Mouse (Mus musculus): ENCODE results near the gene Slc46a1.
A peak's percentile ranks its signal among the peaks of the same experiment; 100 is the strongest.

The Slc46a1 gene

DNA sequence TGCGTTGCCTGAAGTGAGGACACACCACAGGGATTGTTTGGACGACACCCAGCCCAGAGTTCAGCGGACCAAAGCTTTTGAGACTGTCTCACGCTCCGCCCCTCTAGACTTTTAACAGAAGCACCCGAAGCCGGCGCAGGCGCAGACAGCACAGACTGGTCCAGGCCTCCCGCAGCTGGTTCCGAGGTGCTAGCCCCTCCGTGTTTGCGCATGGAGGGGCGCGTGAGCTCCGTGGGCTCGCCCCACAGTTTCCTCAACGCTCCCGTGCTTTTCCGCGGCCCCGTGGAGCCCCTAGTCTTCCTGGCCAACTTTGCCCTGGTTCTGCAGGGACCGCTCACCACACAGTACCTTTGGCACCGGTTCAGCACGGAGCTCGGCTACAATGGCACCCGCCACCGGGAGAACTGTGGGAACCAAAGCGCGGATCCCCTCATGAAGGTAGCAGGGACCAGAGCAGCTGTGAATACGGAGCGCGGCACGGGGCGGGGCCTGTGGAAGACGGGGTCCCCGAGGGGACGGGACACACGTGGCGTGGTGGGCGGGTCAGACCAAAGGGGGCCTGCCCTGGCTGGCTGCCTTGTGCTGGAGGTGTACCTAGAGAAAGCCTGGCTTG, at the start of gene Slc46a1:
Gene Slc46a1, plus strand, starts transcription at position 130 of the 613 bp plus-strand sequence.
- peak; percentile 73 to 74 for DNase-seq (ENCODE audit: low spot score in 2 of 2)

DNA sequence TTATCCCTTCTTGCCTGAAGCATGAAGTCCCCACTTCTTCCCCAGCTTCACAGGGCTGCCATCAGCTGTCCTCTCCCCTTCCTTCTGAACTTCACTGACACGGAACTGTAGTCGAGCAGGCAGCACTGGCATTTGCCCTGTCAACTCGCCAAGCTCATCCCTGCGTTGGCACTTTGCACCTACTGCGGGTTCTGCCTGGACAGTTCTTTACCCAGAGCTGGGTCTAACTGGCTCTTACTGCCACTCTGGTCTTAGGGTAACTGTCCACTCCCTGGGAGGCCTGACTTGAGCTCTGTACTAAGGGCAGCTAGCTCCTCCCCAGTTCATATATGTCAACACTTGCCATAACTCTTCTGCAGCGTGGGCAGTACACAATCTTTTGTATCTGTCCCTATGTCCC, 48.6 kb upstream of the Slc46a1 start:
- DNase-seq (ENCODE audit: low spot score in 2 of 2): no peak

DNA sequence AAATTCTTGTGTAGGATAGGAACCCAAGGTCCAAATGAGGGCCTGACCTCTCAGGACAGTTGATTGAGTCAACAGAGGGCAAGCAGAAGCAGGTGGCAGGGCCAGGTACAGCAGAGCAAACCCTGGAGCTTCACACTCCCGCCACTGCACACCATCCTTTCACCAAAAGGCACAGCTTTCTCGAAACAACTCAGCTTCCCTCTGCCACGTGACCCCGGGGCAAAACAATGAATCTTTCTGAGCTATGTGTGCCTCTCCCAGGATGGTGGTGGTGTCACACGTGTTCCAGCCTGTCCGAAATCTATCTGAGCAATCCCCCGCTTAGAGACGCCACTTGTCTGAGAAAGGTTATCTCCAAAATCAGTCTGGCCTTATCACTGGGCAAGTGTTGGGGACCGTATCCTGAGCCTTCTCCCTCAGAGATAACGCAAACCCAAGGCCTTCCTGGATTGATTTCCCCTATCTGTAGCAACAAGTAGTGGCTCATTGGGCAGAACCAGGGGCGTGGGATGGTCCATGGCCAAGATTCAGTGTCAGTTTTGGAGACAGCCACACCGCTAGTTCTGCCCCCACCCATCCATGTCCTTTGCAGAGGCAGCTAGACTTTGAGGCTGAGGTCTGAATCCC, 45.1 kb upstream of the Slc46a1 start:
- DNase-seq (ENCODE audit: low spot score in 2 of 2): no peak

DNA sequence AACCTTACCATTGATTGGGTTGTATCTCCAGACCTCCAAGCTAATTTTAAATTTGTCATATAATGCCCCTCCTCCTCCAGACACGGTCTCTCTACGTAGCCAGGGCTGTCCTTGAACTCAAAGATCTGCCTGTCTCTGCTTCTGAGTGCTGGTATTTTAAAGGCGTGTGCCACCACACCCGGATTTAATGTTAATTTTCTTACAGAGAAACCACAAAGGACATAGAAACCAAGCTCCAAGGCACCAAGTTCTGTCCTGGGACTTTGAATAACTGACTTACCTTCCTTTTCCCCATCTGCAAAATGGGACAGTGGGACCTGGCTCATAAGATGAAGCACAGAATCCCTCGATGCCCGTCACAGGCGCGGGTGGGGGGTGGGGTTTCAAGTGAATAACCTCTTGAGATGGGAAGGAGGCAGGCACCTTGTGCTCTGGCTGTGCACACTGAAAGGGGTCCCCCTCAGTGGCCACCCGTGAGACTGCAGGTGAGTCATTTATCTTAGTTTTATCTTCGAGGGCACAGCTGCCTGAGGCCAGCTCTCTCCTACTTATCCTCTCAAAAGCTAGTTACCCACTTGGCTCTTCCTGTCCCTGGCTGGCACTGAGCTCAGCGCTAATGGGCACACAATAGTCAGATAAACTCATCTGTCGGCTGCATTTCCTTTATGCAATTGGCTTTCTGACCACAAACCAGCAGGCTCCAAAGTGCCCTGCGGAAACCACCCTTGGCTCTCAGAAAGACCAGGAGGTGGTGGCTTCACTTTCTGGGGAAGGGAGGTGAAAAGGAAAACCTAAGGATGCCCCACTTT, 44.1 kb upstream of the Slc46a1 start:
- no peak for DNase-seq (ENCODE audit: low spot score in 2 of 2)

DNA sequence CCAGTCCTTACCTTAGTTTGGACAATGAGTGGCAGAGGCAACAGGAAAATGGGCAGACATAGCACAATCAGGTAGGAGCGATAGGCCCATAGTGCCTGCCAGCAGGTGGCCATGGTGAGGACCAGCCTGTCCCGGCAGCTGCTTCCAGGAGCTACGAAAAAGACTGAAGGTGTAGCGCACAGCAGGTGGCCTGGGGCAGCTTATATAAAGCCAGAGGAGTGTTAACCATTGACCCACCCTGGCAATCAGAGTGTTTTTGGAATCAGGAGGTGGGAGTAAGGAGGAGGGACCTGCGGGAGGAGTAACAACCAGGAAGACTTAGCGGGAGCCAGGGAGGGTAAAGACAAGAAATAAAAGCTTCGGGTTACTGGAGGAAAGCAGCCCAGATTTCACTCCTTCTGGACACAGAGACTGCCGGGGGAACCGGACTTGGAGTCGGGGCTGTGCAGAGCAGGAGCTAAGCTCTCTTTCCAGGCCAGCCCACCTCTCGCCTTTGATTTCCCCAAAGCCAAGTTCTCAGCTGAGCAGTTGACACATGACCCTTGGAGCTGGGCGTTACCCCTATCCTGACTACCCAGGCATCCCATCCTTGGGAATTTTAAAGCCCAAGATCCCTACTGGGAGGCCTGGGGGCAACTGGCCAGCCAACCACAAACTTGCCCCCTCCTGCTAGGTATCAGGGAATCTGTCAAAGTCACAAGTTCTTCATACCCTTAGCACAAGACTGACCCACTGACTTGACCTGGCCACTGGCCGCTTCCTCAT, 43.3 kb upstream of the Slc46a1 start, which contains the start of gene Slc13a2:
Gene Slc13a2, minus strand, starts transcription at position 163 of the 765 bp plus-strand sequence.
- no peak for DNase-seq (ENCODE audit: low spot score in 2 of 2)

DNA sequence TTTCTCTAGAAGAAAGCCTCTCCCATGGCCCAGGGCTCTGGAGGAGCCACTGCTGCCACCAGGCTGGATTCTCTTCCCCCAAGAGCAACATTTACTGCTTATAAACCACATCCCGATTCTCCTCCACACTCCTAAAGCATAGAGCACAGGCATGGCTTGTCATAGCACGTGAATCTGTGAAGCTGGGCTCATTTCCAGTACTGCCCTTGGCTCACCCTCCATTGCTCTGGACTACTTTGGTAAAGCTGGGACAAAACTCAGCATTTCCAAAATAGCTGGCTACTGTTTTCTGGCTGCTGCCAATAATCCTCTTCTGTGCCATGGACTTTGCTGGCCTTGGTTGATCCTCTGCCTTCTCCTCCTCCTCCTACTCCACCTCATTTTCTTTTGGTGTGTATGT, 41.1 kb upstream of the Slc46a1 start:
- no peak for DNase-seq (ENCODE audit: low spot score in 2 of 2)

DNA sequence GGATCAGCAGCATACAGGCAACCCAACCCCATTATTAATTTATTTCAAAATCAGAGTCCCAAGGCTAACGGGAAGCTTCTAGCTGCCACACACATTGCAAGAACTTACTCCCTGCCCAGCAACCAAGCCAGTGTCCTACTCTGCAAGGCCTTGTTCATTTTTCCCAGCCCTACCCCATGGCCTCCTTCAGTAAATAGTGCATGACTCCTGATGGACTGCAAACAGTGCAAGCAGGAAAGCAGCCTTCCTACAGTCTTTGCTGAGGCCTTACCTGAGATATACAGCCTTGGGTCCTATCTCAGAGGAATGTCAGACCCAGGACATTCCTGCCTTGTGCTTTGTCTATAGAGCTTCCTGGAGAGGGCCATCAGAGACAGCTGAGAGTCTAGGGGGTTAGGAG, 39.9 kb upstream of the Slc46a1 start:
- no peak for DNase-seq (ENCODE audit: low spot score in 2 of 2)

DNA sequence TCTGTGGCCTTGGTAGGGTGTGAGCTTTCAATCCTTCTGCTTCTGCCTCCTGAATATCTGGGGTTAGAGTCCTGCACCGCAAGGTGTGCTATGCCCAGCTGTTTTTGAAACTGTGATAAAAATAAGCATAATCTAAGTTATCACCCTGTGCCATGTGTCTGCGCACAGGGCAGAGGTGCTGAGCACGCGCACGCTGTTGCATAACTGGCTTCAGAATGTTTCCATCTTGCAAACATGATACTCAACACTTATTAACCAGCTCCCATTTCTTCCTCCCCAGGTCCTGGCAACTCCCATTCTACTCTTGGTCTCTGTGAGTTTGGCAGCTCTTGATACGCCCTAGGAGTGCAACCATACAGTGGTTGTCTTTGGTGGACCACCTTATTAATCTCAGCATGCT, 37.8 kb upstream of the Slc46a1 start:
- no peak for DNase-seq (ENCODE audit: low spot score in 2 of 2)

DNA sequence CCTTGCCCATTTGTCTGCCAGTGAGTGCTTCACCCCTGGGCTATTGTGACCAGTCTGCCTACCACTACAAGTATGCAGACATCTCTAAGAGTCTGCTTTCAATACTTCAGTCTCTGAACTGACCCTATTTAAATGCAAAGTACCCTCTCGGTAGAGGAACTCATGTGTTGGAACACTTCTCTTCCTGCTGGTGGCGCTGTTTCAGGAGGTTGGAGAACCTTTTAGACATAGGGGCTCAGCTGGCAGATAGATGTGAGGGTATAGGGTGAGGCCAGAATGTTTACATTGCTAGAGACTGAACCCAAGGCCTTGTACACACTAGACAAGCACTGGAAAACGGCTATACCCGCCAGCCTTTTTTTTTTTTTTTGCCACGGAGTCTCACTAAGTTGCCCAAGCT, 37.2 kb upstream of the Slc46a1 start:
- no peak for DNase-seq (ENCODE audit: low spot score in 2 of 2)

DNA sequence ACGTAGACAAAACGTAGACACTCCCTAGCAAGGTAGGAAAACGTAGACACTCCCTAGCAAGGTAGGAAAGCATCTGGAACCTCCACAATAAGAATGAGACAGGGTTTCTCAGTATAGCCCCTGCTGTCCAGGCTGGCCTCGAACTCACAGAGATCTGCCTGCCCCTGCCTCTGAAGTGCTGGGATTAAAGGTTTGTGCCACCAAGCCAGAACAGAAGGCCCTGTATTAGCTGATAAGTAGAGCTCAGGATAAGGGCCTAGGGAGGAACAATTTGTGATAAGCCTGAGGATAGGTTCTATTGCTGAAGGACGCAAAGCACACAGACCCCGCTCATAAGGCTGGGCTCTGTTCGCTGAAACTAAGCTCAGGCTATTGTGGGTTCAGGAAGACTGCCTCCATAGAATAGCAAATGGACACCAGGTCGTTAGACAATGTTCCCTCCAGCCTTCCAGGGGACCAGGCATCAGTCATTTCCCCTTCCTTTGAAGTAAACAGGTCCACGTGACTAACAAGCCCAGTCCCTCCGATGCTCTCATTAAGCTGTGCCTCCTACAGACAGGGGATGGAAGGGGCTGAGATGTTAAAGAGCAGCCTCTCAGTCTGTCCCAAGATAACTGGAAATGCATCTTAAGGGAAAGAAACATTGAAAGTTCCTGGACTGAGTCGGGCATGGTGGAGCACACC, 35.2 kb upstream of the Slc46a1 start:
- no peak for DNase-seq (ENCODE audit: low spot score in 2 of 2)

DNA sequence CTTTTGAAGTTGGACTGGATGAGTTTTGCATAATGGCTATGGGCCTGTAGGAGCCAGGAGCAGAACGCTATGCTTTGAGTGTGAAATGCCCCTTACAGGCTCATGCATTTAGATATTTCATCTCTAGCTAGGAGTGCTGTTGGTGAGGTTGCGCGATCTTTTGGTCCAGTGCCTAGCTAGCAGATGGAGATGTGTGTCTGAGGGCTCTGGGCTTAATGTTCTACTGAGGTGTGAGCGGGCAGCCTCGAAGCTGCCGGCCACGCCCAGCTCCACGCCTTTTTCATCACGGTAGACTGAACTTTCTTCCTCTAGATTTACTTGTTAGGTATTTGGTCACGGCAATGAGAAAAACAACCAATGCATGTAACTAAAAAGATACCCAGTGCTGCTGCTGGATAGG, 34.3 kb upstream of the Slc46a1 start:
- no peak for DNase-seq (ENCODE audit: low spot score in 2 of 2)

DNA sequence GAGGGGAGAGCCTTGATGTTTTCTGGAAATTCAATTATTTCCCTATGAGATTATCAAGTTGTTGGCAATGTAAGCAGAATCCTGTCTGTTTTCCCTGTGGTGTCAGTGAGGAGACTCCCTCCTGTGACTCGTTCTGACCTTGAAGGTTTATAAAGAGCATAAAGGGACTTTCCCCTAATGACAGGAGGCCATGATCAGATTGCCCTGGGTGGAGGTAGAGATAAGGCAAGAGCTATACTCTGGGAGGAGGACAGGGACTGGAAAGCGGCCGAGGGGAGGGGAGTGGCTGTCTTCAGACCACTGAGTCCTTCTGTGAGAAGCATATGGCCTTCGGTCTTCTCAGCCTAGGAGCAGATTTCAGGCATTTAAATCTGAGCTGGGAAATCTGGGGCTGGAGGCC, 31.4 kb upstream of the Slc46a1 start:
- no peak for DNase-seq (ENCODE audit: low spot score in 2 of 2)

DNA sequence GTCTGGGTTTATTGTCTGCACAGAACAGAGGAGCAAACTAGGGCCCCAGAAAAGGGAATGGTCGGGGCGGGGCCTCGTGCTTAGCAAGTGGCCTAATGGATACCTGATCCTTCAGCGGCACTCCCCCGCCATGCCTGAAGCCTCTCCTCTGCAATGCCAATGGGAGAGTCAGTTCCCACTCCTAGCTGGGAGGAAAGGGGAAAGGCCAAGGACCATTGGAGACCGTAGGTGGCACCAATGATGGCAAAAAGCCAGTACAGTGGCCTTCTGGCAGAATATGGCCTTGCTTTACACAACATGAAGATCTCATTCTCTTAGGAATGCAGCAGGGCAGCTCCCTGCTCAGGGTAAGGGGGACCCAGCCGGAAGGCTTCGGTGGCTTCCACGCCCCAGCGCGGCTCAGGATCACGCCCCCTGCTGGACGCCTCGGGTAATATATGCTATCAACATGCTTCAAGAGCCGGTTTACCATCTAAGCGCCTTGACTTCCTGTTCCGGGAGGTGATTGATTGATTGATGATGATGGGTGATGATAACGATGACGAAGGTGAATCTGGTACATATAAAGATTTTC, 29.6 kb upstream of the Slc46a1 start:
- no peak for DNase-seq (ENCODE audit: low spot score in 2 of 2)

DNA sequence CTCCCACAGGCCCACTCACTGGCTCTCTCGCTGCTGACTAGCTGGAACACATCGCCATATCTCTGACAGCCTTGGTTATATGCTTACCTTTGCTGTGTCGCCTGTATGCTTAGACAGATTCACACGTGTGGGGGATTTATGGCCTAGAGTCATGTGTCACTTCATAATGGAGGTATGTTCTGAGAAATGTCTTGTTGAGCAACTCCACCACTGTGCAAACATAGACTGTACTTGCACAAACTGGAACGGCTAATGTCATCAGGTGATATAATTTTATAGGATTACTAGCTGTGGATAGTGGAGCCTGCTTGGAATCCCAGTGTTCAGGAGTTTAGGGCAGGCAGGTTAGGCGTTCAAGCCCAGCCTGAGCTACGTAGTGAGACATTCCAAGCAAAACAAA, 28.3 kb upstream of the Slc46a1 start:
- DNase-seq (ENCODE audit: low spot score in 2 of 2): no peak

DNA sequence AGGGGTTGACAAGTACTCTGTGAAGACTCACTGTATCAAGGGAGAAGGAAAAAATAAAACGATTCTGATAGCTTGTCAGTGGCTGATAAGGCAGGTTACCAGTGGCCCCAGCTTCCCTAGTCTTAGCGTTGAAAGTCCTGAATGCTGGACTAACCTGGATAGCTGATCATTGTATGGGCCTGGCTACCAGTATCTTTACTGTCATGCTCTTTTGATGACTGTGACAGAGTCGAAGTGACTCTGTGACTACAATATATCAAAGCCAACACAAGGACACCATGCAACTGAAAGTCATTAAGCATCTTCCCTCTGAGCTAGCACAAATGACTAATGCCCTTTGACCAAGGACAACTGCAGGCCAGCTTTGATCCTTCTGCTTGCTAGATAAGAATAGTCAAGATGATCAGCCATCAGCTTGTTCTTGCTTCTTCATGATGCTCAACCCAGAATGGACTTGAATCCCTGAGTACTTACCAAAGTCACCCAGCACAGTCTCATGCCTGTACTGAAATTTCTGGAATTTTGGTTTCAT, 27.0 kb upstream of the Slc46a1 start:
- DNase-seq (ENCODE audit: low spot score in 2 of 2): no peak

DNA sequence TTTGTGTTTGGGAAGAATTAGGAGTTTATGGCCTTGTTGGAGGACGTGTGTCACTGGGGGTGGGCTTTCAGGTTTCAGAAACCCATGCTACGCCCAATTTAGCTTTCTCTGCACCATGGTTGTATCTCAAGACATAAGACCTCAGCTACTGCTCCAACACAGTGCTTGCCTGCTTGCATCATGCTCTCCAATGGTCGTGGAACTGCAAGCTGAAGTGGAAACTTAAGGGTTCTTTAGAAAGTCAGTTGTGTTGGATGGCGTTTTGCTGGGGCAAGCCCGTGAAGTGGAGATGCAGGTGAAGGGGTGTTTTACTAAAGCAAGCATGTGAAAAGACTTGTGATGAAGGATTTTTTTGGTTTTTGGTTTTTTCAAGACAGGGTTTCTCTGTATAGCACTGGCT, 22.4 kb upstream of the Slc46a1 start:
- no peak for DNase-seq (ENCODE audit: low spot score in 2 of 2)

DNA sequence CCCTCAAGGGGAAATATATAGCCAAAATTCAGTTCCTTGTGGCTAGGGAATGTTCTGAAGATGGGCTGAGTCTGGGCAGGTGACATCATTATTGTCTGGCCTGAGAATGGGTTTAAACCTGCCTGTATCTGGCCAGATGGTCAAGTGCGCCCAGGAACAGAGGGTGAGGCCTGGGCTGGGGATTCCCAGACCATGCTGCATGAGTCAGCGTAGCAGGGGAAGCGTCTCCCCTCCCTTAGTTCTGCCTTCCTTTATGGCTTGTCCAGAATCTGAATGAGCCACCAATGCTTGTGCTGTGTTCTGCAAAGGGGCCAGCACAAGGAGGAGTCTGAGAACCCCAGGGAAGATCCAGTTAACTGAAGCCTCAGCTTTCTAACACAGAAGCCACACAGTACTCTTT, 18.3 kb upstream of the Slc46a1 start:
- no peak for DNase-seq (ENCODE audit: low spot score in 2 of 2)

DNA sequence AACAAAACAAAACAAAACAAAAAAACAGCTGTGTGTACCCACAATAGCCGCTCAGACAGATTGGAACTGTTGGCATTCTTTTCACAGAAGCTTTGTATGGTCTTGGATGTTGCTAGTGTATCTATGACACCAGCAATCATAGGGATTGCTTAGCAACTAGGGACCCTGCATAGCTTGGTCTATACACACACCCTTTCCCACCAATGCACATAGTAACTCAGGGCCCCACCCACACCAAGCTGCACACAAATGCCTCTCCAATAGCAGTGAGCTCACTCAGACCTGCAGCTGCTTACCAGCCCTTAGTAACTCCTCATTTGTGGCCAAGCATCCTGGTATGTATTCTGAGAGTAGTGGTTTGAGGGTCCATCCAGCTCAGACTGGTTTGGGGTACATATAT, 17.3 kb upstream of the Slc46a1 start:
- no peak for DNase-seq (ENCODE audit: low spot score in 2 of 2)

DNA sequence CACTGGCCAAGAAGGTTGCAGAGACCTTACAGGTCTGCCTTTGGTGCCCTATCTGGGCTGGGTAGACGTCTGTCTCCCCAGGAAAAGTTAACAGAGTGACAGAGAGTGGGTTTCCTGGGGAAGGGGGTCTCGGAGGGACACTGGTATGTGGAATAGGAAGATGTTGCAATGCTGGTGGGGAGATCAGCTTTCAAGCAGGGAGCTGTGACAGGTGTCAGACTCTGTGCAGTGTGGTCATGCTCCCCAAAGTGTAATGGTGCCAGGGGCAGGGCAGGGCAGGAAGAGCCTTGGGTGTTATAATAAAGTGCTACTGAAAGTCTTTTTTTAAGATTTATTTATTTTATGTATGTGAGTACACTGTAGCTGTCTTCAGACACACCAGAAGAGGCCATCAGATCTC, 15.2 kb upstream of the Slc46a1 start:
- no peak for DNase-seq (ENCODE audit: low spot score in 2 of 2)

DNA sequence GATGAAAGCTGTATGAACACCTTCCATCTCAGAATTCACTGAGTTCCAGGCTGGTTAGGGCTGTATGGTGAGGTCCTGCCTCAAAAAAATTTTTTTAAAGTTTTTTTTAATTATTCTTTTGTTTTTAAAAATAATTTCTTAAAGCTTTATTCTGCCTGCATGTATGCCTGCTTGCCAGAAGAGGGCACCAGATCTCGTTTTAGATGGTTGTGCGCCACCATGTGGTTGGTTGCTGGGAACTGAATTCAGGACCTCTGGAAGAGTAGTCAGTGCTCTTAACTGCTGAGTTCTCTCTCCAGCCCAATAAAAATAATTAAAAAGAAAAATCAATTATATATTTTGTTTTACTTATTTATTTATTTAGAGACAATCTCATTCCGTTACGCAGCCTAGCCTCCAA, 11.8 kb upstream of the Slc46a1 start:
- peak; percentile 39 to 56 for DNase-seq (ENCODE audit: low spot score in 2 of 2)

DNA sequence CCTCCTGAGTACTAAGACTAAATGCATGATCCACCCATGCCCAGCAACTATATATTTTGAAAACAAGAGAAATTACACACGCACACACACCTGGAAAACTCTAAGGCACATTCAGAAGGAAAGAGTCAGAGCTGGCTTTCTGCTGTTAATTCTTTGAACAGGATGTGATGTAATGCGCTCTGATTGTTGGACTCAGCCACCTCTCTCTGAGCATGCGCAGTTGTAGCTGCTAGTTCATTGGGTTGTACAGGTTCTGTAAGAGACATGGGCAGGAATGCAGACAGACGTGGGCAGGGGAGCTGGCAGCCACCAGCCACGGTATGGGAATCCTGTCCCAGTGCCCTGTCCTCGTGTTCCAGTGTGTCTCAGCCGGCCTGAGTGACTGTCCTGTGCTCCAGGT, 11.2 kb upstream of the Slc46a1 start:
- DNase-seq (ENCODE audit: low spot score in 2 of 2): no peak

All from spleen, postnatal 36 days (tissue).